Mouse (Mus musculus) forebrain, embryonic 15.5 days (tissue): ENCODE measurements around the gene Abhd17c. TPM values are rescaled to one million over a fixed set of nuclear protein-coding genes. Genes with fewer than 3 reads are reported as not detected.
A peak's percentile ranks its signal among the peaks of the same experiment; 100 is the strongest.

ENCODE experiments used
- ATAC-seq: fragments of 200-750 bp; cut with Nextera tagmentation; replicated peaks from 2 replicates; pipeline ENCODE4 v1.8.0; 2017; ENCODE audit warnings: mild to moderate bottlenecking, moderate TSS enrichment, moderate library complexity
- H3K27ac ChIP-seq: fragments of 300-500 bp; sonication (generic); replicated peaks from 2 replicates; pipeline ENCODE4 v1.5.1; 2015; ENCODE audit warnings: mild to moderate bottlenecking, inconsistent platforms
- H3K27me3 ChIP-seq: fragments of 300-500 bp; sonication (generic); 2 replicates; pipeline ENCODE4 v1.6.1; 2015; ENCODE audit warnings: inconsistent platforms
- H3K36me3 ChIP-seq: fragments of 300-500 bp; sonication (generic); 2 replicates; pipeline ENCODE4 v1.6.1; 2015; ENCODE audit warnings: mild to moderate bottlenecking, inconsistent platforms
- H3K4me1 ChIP-seq: fragments of 300-500 bp; sonication (generic); 2 replicates; pipeline ENCODE4 v1.6.1; 2015; ENCODE audit warnings: inconsistent platforms
- H3K4me2 ChIP-seq: fragments of 300-500 bp; sonication (generic); replicated peaks from 2 replicates; pipeline ENCODE4 v1.6.1; 2015; ENCODE audit warnings: mild to moderate bottlenecking, inconsistent platforms
- H3K4me3 ChIP-seq: fragments of 300-500 bp; sonication (generic); 2 replicates; pipeline ENCODE4 v1.5.1; 2015; ENCODE audit warnings: mild to moderate bottlenecking, inconsistent platforms
- H3K9ac ChIP-seq: fragments of 300-500 bp; sonication (generic); replicated peaks from 2 replicates; pipeline ENCODE4 v1.6.1; 2015; ENCODE audit warnings: mild to moderate bottlenecking, inconsistent platforms
- H3K9me3 ChIP-seq: fragments of 300-500 bp; sonication (generic); 2 replicates; pipeline ENCODE4 v1.6.1; 2016; ENCODE audit warnings: inconsistent platforms
- WGBS: fragments of 180-500 bp; shearing (Covaris S2); methylation state at CpG from one replicate; pipeline ENCODE4 v1.1.7; 2015; ENCODE audit warnings: mixed read lengths; 5-methylcytosine and 5-hydroxymethylcytosine counted together
- polyA plus RNA-seq: library from polyadenylated mRNA; unstranded; fragments of >200 nt; fragmentation: Nextera tagmentation; extraction: Ambion mirVana; gene quantifications from 2 replicates; pipeline ENCODE4 v1.2.1, GENCODE M21; 2015

Gene Abhd17c
- polyA plus RNA-seq, 1 experiment from 2014 or later = 74.2 TPM

GRCm38 (mm10) chr7:84171177-84171787, 19.6 kb upstream of the Abhd17c start:
- Histone ChIP-seq H3K9ac (no peak overlapping the region), H3K27ac (no peak overlapping the region), H3K4me2 (no peak overlapping the region), H3K9me3 (no peaks in the 10 kb centered on the region), H3K27me3 (no peaks in the 10 kb centered on the region), H3K4me3 (no peak overlapping the region), H3K4me1 (peaks cover 8% of the 10 kb centered on the region; the same call in 1 of the 2 replicates), H3K36me3 (no peaks in the 10 kb centered on the region)
- ATAC-seq = no peak
- 64% methylated on average over 1 of the region's 1 CpGs for WGBS

- H3K27me3 ChIP-seq = no peaks in the 10 kb centered on the region
- no peak overlapping the region for H3K9ac ChIP-seq
- H3K9me3 ChIP-seq = no peaks in the 10 kb centered on the region
- H3K4me3 ChIP-seq = no peak overlapping the region
- H3K36me3 ChIP-seq = no peaks in the 10 kb centered on the region
- H3K4me2 ChIP-seq = no peak overlapping the region
- 86% methylated on average over 2 of the region's 2 CpGs for WGBS
- no peak for ATAC-seq
- no peak overlapping the region for H3K27ac ChIP-seq
- no peaks in the 10 kb centered on the region for H3K4me1 ChIP-seq
These were observed 16.7 kb upstream of the Abhd17c start for GRCm38 (mm10) chr7:84168355-84168754.

GRCm38 (mm10) chr7:84166721-84167419, 15.2 kb upstream of the Abhd17c start:
- H3K9ac ChIP-seq = no peak overlapping the region
- H3K27ac ChIP-seq = no peak overlapping the region
- no peaks in the 10 kb centered on the region for H3K4me1 ChIP-seq
- no peaks in the 10 kb centered on the region for H3K27me3 ChIP-seq
- H3K4me2 ChIP-seq = no peak overlapping the region
- H3K9me3 ChIP-seq = no peaks in the 10 kb centered on the region
- no peak overlapping the region for H3K4me3 ChIP-seq
- WGBS = 90% methylated on average over 4 of the region's 4 CpGs
- ATAC-seq = no peak
- no peaks in the 10 kb centered on the region for H3K36me3 ChIP-seq

GRCm38 (mm10) chr7:84166007-84166406, 14.3 kb upstream of the Abhd17c start:
- Histone ChIP-seq H3K4me3 (no peak overlapping the region), H3K27ac (no peak overlapping the region), H3K27me3 (no peaks in the 10 kb centered on the region), H3K4me1 (no peaks in the 10 kb centered on the region), H3K4me2 (no peak overlapping the region), H3K9me3 (no peaks in the 10 kb centered on the region), H3K9ac (no peak overlapping the region), H3K36me3 (no peaks in the 10 kb centered on the region)
- WGBS = 84% methylated on average over 1 of the region's 1 CpGs
- ATAC-seq = no peak

- ATAC-seq = no peak
- no peaks in the 10 kb centered on the region for H3K36me3 ChIP-seq
- no peaks in the 10 kb centered on the region for H3K9me3 ChIP-seq
- no peak overlapping the region for H3K9ac ChIP-seq
- no peaks in the 10 kb centered on the region for H3K4me1 ChIP-seq
- no peak overlapping the region for H3K4me2 ChIP-seq
- H3K27ac ChIP-seq = no peak overlapping the region
- H3K4me3 ChIP-seq = no peak overlapping the region
- H3K27me3 ChIP-seq = no peaks in the 10 kb centered on the region
- 49% methylated on average over 3 of the region's 3 CpGs for WGBS
These were observed 13.6 kb upstream of the Abhd17c start for GRCm38 (mm10) chr7:84165288-84165687.

- no peaks in the 10 kb centered on the region for H3K4me1 ChIP-seq
- H3K4me3 ChIP-seq = no peak overlapping the region
- H3K9ac ChIP-seq = no peak overlapping the region
- ATAC-seq = no peak
- no peaks in the 10 kb centered on the region for H3K36me3 ChIP-seq
- no peak overlapping the region for H3K27ac ChIP-seq
- H3K27me3 ChIP-seq = no peaks in the 10 kb centered on the region
- H3K4me2 ChIP-seq = no peak overlapping the region
- 83% methylated on average over 4 of the region's 4 CpGs for WGBS
- H3K9me3 ChIP-seq = no peaks in the 10 kb centered on the region
These were observed 13.2 kb upstream of the Abhd17c start for GRCm38 (mm10) chr7:84164880-84165279.

- Histone ChIP-seq H3K9me3 (no peaks in the 10 kb centered on the region), H3K27ac (no peak overlapping the region), H3K4me3 (no peak overlapping the region), H3K4me1 (no peaks in the 10 kb centered on the region), H3K9ac (no peak overlapping the region), H3K27me3 (no peaks in the 10 kb centered on the region), H3K36me3 (no peaks in the 10 kb centered on the region), H3K4me2 (no peak overlapping the region)
- 82% methylated on average over 2 of the region's 2 CpGs for WGBS
- no peak for ATAC-seq
These were observed 12.7 kb upstream of the Abhd17c start for GRCm38 (mm10) chr7:84164419-84164818.

- Histone ChIP-seq H3K9me3 (no peaks in the 10 kb centered on the region), H3K36me3 (no peaks in the 10 kb centered on the region), H3K4me3 (no peak overlapping the region), H3K27ac (no peak overlapping the region), H3K4me1 (no peaks in the 10 kb centered on the region), H3K27me3 (no peaks in the 10 kb centered on the region), H3K9ac (no peak overlapping the region), H3K4me2 (no peak overlapping the region)
- no peak for ATAC-seq
- 77% methylated on average over 4 of the region's 4 CpGs for WGBS
These were observed 11.9 kb upstream of the Abhd17c start for GRCm38 (mm10) chr7:84163585-84163984.

- H3K9ac ChIP-seq = no peak overlapping the region
- WGBS = 92% methylated on average over 2 of the region's 2 CpGs
- no peak overlapping the region for H3K4me3 ChIP-seq
- no peaks in the 10 kb centered on the region for H3K36me3 ChIP-seq
- no peak overlapping the region for H3K4me2 ChIP-seq
- no peak overlapping the region for H3K27ac ChIP-seq
- no peaks in the 10 kb centered on the region for H3K9me3 ChIP-seq
- ATAC-seq = no peak
- H3K27me3 ChIP-seq = no peaks in the 10 kb centered on the region
- no peaks in the 10 kb centered on the region for H3K4me1 ChIP-seq
These were observed 7.7 kb upstream of the Abhd17c start for GRCm38 (mm10) chr7:84159414-84159813.

- Histone ChIP-seq H3K4me3 (no peak overlapping the region), H3K4me1 (peaks cover 26% of the 10 kb centered on the region), H3K27me3 (no peaks in the 10 kb centered on the region), H3K36me3 (no peaks in the 10 kb centered on the region), H3K4me2 (no peak overlapping the region), H3K27ac (no peak overlapping the region), H3K9ac (no peak overlapping the region), H3K9me3 (no peaks in the 10 kb centered on the region)
- ATAC-seq = no peak
- 93% methylated on average over 4 of the region's 4 CpGs for WGBS
These were observed 2.1 kb upstream of the Abhd17c start for GRCm38 (mm10) chr7:84153821-84154220.

GRCm38 (mm10) chr7:84152821-84153220, 1.1 kb upstream of the Abhd17c start:
- Histone ChIP-seq H3K36me3 (no peaks in the 10 kb centered on the region), H3K27ac (no peak overlapping the region), H3K4me2 (0 out of 2 replicates have a peak overlapping the region, but pooled peaks have one; percentile 80), H3K9ac (no peak overlapping the region), H3K4me1 (peaks cover 36% of the 10 kb centered on the region), H3K27me3 (no peaks in the 10 kb centered on the region), H3K4me3 (no peak overlapping the region), H3K9me3 (no peaks in the 10 kb centered on the region)
- 73% methylated on average over 4 of the region's 4 CpGs for WGBS
- no peak for ATAC-seq

GRCm38 (mm10) chr7:84152374-84152773, 681 bp upstream of the Abhd17c start:
- H3K27ac ChIP-seq = peak overlapping the region; percentile 94
- H3K36me3 ChIP-seq = no peaks in the 10 kb centered on the region
- WGBS = 59% methylated on average over 6 of the region's 6 CpGs
- H3K9ac ChIP-seq = peak overlapping the region; percentile 93; the same call in 1 of the 2 replicates
- peak; percentile 41 for ATAC-seq
- peak overlapping the region; percentile 80 for H3K4me3 ChIP-seq
- peaks cover 40% of the 10 kb centered on the region for H3K4me1 ChIP-seq
- no peaks in the 10 kb centered on the region for H3K27me3 ChIP-seq
- H3K9me3 ChIP-seq = no peaks in the 10 kb centered on the region
- peak overlapping the region; percentile 80 for H3K4me2 ChIP-seq

GRCm38 (mm10) chr7:84151960-84152334, 254 bp upstream of the Abhd17c start:
- Histone ChIP-seq H3K4me1 (peaks cover 45% of the 10 kb centered on the region), H3K27me3 (no peaks in the 10 kb centered on the region), H3K36me3 (no peaks in the 10 kb centered on the region), H3K27ac (peak overlapping the region; percentile 94), H3K9me3 (no peaks in the 10 kb centered on the region), H3K4me3 (peak overlapping the region; percentile 80), H3K9ac (peak overlapping the region; percentile 93), H3K4me2 (peak overlapping the region; percentile 80)
- ATAC-seq = peak; percentile 95
- 0% methylated on average over 22 of the region's 55 CpGs for WGBS
